Mouse (Mus musculus) layer of hippocampus, postnatal 25 days (tissue): ENCODE measurements around the gene Azgp1. TPM values are rescaled to one million over a fixed set of nuclear protein-coding genes. Genes with fewer than 3 reads are reported as not detected.
A peak's percentile ranks its signal among the peaks of the same experiment; 100 is the strongest.
"Not testable (repeated sequence)": the region's sequence is repeated elsewhere in the genome, so short reads cannot be mapped to it uniquely, and the experiment has no call there.

Experiments
- DNase-seq, 2 experiments: peaks; one replicate each; pipeline ENCODE4 v3.0.0; 2022; ENCODE audit warnings: mixed read lengths in 2 of 2, low spot score in 1 of 2; ENCODE audit errors: extremely low spot score in 1 of 2
- total RNA-seq, 2 experiments: library from RNA; stranded (reverse); gene quantifications; 2 replicates each; pipeline ENCODE4 v1.2.3; 2021

Gene Azgp1
- total RNA-seq: not detected

DNA sequence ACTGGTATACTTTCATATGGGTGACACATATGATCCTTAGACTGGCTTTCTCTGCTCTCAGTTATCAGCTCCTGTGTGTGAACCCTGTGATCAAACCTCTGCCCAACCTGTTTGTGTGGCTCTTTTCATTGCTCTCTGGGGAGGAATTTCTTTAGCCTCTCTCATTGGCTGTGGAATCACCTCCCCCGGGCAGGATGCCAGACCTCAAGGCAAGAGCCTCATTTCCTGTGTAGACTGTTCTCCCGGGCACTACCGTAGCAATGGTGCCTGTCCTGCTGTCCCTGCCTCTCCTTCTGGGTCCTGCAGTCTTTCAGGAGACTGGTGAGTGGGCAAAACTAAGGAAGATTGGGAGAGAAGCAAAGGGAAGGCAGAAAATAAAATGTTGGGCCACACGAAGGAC lies at the start of gene Azgp1:
TSS of gene Azgp1 (plus strand) at position 221 of the 400 bp plus-strand sequence.
- no peak for DNase-seq

DNA sequence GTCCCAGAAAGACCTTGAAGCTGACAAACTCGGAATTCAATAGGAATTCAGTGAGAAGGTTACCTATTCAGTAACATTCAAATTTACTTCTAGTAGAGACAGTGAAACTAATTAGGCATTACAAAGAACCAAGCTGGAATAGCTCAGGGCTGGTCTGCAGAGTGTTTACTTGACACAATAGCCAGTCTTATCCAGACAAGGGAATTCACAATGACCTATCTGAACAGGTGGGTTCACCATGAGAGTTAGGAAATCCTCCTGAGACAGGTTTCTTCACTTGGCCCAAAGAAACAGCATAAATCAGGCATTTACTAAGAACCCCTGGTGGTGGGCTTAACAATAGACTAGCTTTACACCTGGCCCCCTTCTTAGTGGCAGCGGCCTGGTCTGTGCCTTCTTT lies 47.4 kb upstream of the Azgp1 start:
- not testable (repeated sequence) for DNase-seq

GRCm38 (mm10) chr5:137936486-137936885 lies 44.8 kb upstream of the Azgp1 start:
- no peak for DNase-seq

DNA sequence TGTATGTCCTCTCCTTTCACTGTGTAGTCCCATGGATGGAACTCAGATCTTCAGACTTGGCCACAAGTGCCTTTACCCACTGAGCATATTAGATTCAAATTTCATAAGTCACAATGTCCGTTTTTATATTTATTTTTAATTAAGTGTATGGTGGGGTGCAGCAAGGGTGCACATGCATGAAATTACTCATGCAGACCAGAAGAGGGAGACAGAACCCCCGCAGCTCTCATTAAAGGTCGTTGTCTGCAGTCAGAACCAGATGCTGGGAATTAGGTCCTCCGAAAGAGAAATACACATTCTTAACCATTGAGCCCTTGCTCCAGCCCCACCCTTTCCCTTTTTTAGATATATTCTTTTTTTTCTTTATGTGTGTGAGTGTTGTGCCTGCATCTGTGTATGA lies 44.1 kb upstream of the Azgp1 start:
- no peak for DNase-seq

DNA sequence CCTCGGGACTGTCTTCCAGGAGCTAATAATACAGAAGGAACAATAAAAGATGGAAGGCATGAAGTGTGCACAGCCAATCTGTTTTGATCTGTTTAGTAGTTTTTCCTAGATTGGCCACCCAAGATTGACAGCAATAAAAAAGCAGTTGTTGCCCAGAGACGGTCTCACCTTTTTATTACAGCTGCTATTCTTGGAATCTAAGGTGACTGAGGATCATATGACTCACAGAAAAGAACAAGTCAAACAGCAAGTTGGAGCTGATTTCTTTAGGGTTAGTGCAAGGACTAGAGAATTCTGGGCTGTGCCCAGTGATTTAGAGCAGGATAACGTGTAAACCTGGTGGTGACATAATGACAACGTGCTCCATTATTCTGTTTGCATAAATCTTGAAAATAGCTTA lies 40.4 kb upstream of the Azgp1 start:
- no peak for DNase-seq

DNA sequence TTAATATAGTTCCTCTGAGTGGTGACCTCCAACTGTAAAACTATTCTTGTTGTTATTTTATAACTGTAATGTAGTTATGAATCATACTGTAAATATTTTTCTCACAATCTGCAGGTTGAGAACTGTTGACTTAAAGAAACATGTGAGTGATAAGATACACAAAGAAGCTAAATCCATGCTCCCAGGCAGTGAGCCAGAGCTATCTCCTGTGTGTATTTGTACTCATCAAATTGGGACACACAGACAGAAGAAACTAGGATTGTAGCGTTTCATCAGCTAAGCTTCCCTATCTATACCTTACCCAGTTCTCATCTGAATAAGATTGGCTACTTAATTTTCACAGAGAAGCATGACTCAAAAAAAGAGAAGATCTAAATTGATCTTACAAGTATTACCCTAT lies 38.2 kb upstream of the Azgp1 start:
- no peak for DNase-seq

GRCm38 (mm10) chr5:137947303-137947702 lies 34.0 kb upstream of the Azgp1 start:
- no peak for DNase-seq

GRCm38 (mm10) chr5:137951218-137951617 lies 30.1 kb upstream of the Azgp1 start:
- DNase-seq: peak in 1 of 2 experiments; percentile 14

- DNase-seq: no peak
These were observed 24.9 kb upstream of the Azgp1 start for GRCm38 (mm10) chr5:137956404-137956803.

GRCm38 (mm10) chr5:137962945-137963344 lies 18.4 kb upstream of the Azgp1 start, which contains the start of gene Gjc3:
Gene Gjc3, minus strand, starts transcription at chr5:137963098.
- DNase-seq: no peak

GRCm38 (mm10) chr5:137966492-137966891 lies 14.8 kb upstream of the Azgp1 start:
- DNase-seq: no peak

DNA sequence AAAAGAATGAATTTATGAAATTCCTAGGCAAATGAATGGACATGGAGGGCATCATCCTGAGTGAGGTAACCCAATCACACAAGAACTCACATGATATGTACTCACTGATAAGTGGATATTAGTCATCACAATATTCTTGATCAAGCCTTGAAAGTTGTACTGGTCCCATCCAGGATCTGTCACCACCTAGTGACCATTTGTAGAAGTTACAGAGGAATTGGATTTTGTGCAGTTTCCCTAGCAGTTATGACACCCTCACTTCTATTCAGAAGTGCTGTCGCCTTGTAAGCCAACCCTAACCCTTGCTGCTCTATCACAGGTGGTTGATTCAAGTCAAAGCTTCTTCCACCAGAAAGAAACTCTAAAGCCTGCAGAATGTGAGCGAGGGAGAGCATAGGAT lies 8.2 kb upstream of the Azgp1 start:
- DNase-seq: no peak

DNA sequence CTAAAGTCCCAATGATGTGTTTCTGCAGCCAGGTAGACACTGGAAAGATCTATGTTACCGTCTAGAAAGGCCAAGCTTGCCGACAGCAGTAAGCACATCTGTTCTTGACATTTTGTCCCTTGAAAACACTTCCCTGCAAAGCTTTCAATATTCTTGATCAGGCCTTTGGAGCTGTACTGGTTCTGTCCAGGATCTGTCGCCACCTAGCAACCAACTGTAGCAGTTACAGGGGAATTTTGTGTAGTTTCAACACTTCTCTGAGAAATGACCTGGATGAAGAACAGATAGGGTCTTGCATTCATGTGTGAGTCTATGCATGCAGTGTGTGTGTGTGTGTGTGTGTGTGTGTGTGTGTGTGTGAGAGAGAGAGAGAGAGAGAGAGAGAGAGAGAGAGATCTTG lies 7.6 kb upstream of the Azgp1 start:
- peak in 1 of 2 experiments; percentile 16 for DNase-seq

GRCm38 (mm10) chr5:137974724-137975123 lies 6.6 kb upstream of the Azgp1 start:
- DNase-seq: no peak

DNA sequence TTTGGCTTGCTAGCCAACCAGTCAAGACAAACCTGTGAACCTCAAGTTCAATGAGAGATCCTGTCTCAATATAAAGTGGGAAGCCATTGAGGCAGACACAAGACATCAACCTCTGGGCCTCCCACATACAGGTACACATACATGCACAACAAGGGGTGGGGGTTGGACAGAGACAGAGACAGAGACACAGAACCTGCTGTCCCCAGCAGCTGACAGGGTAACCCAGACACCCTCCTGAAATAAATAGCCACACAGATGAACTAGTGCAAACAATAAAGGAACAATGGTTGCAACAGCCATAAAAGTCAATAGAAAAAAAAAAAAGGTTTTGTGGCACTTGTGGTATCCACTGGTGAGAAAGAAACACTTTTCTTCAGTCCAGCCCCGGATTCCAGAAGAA lies 5.9 kb upstream of the Azgp1 start:
- DNase-seq: no peak

DNA sequence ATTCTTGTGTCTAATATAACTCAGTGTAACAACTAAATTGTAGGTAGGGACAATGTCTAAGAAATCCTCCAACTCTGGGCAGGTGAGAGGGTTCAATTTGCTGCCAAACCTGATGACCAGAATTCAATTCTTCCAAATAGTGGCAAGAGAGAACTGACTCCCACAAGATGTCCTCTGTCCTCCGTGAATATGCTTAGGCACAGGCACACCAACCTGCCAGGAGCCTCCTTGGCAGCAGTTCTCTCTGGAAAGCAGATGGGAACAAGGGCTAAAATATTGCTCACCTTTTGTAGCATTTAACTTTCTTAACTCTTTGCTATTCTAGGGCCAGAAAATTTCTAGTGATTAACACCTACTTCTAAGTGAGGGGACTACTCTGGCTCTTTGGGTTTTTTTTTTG lies 4.0 kb upstream of the Azgp1 start:
- DNase-seq: no peak

- DNase-seq: no peak
These were observed 2.2 kb upstream of the Azgp1 start for GRCm38 (mm10) chr5:137979081-137979480.

DNA sequence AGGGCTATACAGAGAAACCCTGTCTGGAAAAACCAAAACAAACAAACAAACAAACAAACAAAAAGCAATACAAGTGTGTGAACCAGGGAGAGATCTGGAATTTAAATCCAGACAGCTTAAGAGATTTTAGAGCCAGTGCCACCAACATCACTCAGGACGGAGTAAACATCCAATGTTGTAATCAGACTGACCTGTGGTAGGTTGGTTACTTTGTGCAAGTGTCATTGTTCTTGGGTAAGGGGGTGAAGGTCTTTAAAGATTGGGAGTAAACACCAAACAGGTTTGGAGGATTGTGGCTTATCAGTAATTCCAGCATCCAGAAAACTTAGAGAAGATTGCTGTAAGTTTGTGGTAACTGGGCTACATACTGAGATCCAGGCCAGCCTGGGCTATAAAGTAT lies 5.0 kb downstream of the Azgp1 start:
- DNase-seq: no peak

DNA sequence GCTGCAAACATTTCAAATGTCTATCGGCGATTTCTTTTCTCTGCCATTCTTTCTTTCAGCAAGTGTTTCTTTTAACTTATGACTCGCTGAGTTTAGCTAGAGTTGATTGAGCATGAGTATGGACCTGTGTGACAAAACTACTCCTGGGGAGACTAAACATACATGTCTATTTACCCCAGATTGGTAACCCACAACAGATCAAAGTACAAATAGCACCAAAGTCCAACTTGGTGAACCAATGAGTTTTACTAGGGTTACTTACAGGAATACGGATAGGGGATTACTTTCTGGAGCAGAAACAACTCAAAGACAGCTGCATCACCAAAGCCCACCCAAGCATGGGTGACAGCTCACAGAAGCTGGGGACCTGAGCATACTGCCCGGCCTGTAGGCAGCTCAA lies 28.1 kb downstream of the Azgp1 start:
- no peak for DNase-seq

DNA sequence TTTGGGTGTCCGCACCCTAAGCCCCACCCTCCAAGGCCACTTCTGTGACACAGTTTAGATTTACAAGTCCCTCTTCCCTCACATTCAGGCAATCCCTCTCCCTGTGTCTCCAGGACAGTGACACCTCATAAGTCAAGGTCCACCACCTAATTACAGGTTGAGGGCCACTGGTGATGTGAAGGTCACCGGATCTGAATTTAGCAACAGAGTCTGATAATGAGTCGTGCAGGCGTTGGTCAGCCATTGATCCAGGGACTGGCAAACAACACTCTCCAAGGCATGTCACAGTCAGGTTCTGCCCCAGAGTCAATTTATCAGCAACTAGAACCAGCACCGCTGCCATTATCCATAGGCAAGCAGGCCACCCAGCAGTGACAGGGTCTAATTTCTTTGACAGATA lies 31.1 kb downstream of the Azgp1 start:
- no peak for DNase-seq

GRCm38 (mm10) chr5:138016530-138016929 lies 35.2 kb downstream of the Azgp1 start:
- no peak for DNase-seq

DNA sequence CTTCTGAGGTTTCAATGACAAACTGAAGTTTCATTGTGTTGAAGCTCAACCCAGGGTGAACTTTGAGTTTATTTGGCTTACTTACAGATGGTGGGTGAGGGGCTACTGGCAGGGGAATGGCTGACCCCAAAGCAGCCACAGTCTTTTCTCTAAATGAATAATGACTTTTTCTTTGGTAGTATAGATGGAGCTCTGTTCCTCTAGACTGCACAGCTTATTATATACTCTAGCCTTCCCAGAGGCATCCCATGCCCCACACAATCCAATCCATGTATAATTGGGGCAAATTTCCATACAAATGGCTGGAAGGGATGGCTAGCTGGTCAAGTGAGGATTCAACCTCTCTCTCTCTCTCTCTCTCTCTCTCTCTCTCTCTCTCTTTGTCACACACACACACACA lies 35.7 kb downstream of the Azgp1 start:
- no peak for DNase-seq

DNA sequence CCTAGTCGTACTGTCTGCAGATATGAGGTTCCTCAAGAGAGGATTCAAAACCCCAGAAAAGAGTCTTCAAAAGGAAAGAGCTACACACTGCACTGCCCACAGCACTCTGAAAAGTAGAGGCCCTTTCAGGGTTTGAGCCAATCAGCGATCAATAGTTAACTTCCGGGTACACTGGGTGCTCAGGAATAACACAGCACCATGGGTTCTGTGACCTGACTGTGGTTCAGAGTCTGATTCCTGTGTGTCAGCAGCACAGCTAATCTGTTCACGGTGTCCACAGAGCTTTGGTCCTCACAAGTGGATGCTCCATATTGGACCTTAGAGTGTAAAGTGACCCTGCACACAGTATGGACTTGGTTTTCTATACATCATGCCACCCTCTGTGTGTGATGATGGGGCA lies 38.3 kb downstream of the Azgp1 start:
- not testable (repeated sequence) for DNase-seq
